Mouse (Mus musculus) heart, adult 2 months (tissue): ENCODE measurements at regions not wholly inside any gene's neighbourhood (a gene's known extent, or its start where the extent isn't known, plus 50 kb on each side); places are given as distances from the start of the nearest gene placed in this dataset.

Experiments
- DNase-seq, 2 experiments: peaks; one replicate each; pipeline ENCODE4 v3.0.0; 2021
- H3K27ac ChIP-seq: fragments of 200-600 bp; 2 replicates; pipeline ENCODE4 v1.8.1; 2022
- H3K27me3 ChIP-seq: fragments of 200-500 bp; 2 replicates; pipeline ENCODE4 v1.6.1; 2012; ENCODE audit warnings: mild to moderate bottlenecking, low read length, inconsistent platforms, mixed read lengths; ENCODE audit not compliant: control insufficient read depth, insufficient read depth
- H3K36me3 ChIP-seq: fragments of 200-500 bp; 2 replicates; pipeline ENCODE4 v1.6.1; 2012; ENCODE audit warnings: low read length, inconsistent platforms; ENCODE audit not compliant: control insufficient read depth, insufficient read depth
- H3K4me1 ChIP-seq: fragments of 200-500 bp; 2 replicates; pipeline ENCODE4 v1.6.1; 2011; ENCODE audit warnings: low read length; ENCODE audit not compliant: control insufficient read depth, insufficient read depth
- H3K4me3 ChIP-seq: fragments of 200-600 bp; 2 replicates; pipeline ENCODE4 v1.8.1; 2022
- H3K79me2 ChIP-seq: fragments of 200-500 bp; replicated peaks from 2 replicates; pipeline ENCODE4 v1.6.1; 2012; ENCODE audit warnings: mild to moderate bottlenecking, inconsistent platforms, low read length, moderate library complexity, mixed read lengths; ENCODE audit not compliant: control insufficient read depth, insufficient read depth
- H3K9ac ChIP-seq: fragments of 200-500 bp; 2 replicates; pipeline ENCODE4 v1.6.1; 2012; ENCODE audit warnings: low read depth, mild to moderate bottlenecking, control low read depth, inconsistent platforms, low read length, mixed read lengths
- CTCF ChIP-seq: fragments of 200-600 bp; IDR thresholded peaks from 2 replicates; pipeline ENCODE4 v1.8.1; 2022; ENCODE audit warnings: antibody characterized with exemption, mild to moderate bottlenecking, moderate library complexity
- EP300 ChIP-seq: fragments of 200-500 bp; IDR thresholded peaks from 2 replicates; pipeline ENCODE4 v1.6.1; 2011; ENCODE audit warnings: low read depth, low read length, control low read depth; ENCODE audit not compliant: insufficient read depth
- POLR2A ChIP-seq: fragments of 200-500 bp; IDR thresholded peaks from 2 replicates; pipeline ENCODE4 v1.6.1; 2011; ENCODE audit warnings: mild to moderate bottlenecking, low read depth, low read length, control low read depth; ENCODE audit not compliant: insufficient read depth
- whole genome bisulfite sequencing: fragments of 180-500 bp; shearing (Covaris S2); methylation state at CpG from one replicate; pipeline ENCODE4 v1.1.7; 2018; 5-methylcytosine and 5-hydroxymethylcytosine counted together
- intact Hi-C: fragments of 180-260 bp; cut with DNase I; formaldehyde crosslinking; loops from one replicate; pipeline ENCODE4 v1.15.1; 2025

DNA sequence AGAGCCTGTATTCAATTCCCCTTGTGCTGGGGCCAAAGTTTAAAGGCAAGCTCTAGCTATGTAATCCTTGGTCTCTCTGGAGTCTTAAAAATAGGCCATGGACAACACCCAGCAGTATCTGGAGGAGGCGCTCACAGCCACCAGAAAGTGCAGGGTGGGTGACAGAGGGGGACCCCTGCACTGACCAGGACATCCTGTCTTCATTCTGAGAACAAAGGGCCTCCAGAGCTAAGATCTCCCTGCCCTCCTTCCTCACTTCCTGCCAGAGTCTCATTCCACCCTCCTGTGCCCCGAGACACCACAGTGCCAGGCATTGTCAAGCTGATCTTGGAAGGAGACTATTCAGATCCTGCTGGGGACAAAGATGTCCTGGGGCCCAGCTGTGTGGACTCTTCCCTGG, 273.8 kb downstream of the Ajap1 start:
- Histone ChIP-seq H3K9ac (no peak overlapping the region), H3K4me3 (no peak overlapping the region), H3K4me1 (no peaks in the 10 kb centered on the region), H3K27me3 (no peaks in the 10 kb centered on the region), H3K36me3 (no peaks in the 10 kb centered on the region), H3K27ac (no peak overlapping the region), H3K79me2 (no peaks in the 10 kb centered on the region)
- 19% methylated on average over 2 of the region's 2 CpGs for WGBS
- TF ChIP-seq EP300 (no peak), CTCF (no peak), POLR2A (no peak)
- intact Hi-C loops = no loop called here
- no peak for DNase-seq

DNA sequence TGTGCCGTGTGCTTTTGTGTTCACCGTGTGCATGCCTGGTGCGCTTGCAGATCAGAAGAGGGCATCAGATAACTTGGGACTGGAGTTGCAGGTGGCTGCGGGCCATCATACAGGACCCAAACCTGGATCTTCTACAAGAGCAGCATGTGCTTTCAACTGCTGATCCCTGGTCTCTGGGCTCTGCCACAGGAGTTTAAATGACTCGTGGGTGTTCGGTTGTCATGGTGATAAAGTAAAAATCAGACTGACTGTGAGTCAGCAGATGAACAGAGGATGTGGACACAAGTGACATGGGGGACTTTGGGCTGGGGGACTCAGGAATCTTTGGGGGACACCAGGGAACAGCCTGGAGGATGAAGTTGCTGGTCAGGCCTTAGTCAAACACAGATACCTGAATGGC, 274.4 kb downstream of the Ajap1 start:
- no peak for DNase-seq
- no peak overlapping the region for H3K9ac ChIP-seq
- H3K36me3 ChIP-seq = no peaks in the 10 kb centered on the region
- no peak overlapping the region for H3K4me3 ChIP-seq
- intact Hi-C loops = no loop called here
- H3K79me2 ChIP-seq = no peaks in the 10 kb centered on the region
- no peaks in the 10 kb centered on the region for H3K27me3 ChIP-seq
- 75% methylated on average over 6 of the region's 6 CpGs for WGBS
- H3K27ac ChIP-seq = no peak overlapping the region
- no peaks in the 10 kb centered on the region for H3K4me1 ChIP-seq
- no peak for TF ChIP-seq POLR2A
- no peak for TF ChIP-seq EP300
- no peak for TF ChIP-seq CTCF

DNA sequence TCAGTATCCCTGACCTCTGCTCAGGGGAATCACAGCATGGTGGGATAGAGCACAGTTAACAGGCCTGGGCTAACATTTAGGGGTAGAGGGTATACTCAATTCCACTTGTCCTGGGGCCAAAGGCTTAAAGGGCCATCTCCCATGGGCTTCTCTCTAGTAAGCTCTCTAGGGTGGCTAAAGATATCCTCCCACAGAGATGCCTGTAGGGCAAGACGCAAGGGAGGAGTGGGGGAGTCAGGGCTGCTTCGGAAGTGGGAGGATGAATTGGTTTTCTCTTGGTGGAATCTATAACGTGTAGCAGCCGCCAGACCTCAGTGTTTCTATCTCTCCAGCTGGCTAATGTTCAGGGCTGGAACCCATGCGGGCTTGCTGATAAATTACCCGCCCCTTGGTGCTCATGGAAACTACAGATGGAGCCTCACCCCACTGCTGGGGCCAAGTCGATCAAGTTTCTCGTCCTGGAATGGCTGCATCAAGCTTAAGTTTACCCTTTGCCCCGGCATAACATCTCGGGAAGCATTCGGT, 275.0 kb downstream of the Ajap1 start:
- TF ChIP-seq POLR2A = no peak
- no peak for TF ChIP-seq CTCF
- no peaks in the 10 kb centered on the region for H3K27me3 ChIP-seq
- no peak overlapping the region for H3K9ac ChIP-seq
- no peak for DNase-seq
- H3K4me3 ChIP-seq = no peak overlapping the region
- no peaks in the 10 kb centered on the region for H3K4me1 ChIP-seq
- no peaks in the 10 kb centered on the region for H3K79me2 ChIP-seq
- intact Hi-C loops = no loop called here
- no peaks in the 10 kb centered on the region for H3K36me3 ChIP-seq
- no peak overlapping the region for H3K27ac ChIP-seq
- WGBS = 62% methylated on average over 11 of the region's 11 CpGs

DNA sequence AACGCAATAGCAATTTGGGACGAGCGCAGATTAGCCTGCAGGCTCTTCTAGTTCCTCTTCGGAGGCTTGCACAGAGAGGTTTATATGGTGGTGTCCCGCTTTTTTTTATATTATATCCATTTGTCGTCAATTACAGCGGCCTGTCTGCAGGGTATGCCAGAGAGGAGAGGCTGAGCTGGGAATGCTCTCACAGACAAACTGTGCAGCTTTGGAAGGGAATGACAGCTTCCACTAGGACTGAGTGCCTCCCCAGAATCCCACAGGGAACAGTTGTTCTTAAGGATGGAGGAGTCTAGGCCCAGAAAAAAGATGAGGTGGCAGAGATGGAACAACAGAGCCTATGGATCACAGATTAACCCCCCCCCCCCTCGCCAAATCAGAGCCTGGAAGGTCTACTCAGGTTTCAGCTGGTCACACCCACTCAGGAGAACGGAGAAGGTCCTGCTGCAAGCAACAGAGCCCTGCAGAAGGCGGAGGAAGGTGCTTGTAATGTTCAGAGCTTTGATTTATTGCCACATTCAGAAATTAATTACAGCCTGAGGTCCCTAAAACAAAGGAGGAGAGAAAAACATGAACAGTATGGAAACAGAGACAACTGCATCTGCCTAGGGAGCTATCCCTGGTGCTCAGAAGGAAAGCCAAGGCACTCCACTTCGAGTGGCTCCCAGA, 275.7 kb downstream of the Ajap1 start:
- intact Hi-C loops = no loop called here
- Histone ChIP-seq H3K4me3 (no peak overlapping the region), H3K79me2 (no peaks in the 10 kb centered on the region), H3K27ac (no peak overlapping the region), H3K9ac (no peak overlapping the region), H3K27me3 (no peaks in the 10 kb centered on the region), H3K36me3 (no peaks in the 10 kb centered on the region), H3K4me1 (no peaks in the 10 kb centered on the region)
- no peak for DNase-seq
- no peak for TF ChIP-seq EP300
- TF ChIP-seq POLR2A = no peak
- no peak for TF ChIP-seq CTCF
- WGBS = 62% methylated on average over 11 of the region's 11 CpGs

DNA sequence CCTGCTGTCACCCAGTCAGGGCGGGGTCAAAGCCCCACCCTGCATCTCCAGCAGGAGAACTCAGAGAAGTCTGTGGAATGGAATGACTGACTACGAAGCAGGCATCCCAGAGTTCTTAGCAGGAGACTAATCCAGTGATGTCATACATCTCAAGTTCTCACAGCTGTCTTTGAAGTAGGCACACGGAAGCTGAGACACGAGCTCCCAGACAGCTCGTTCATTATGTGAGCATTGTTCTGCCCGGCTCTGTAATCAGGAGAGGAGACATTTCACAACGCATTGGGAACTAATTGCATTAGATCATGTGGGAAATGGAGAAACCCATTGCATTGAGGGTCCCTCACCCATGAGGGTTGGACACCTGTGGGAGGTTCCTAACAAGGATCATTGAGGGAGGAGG, 277.8 kb downstream of the Ajap1 start:
- Histone ChIP-seq H3K4me1 (no peaks in the 10 kb centered on the region), H3K79me2 (no peaks in the 10 kb centered on the region), H3K9ac (no peak overlapping the region), H3K27ac (no peak overlapping the region), H3K36me3 (no peaks in the 10 kb centered on the region), H3K27me3 (no peaks in the 10 kb centered on the region), H3K4me3 (no peak overlapping the region)
- intact Hi-C loops = no loop called here
- 45% methylated on average over 7 of the region's 7 CpGs for WGBS
- no peak for DNase-seq
- no peak for TF ChIP-seq POLR2A
- no peak for TF ChIP-seq CTCF
- TF ChIP-seq EP300 = no peak

DNA sequence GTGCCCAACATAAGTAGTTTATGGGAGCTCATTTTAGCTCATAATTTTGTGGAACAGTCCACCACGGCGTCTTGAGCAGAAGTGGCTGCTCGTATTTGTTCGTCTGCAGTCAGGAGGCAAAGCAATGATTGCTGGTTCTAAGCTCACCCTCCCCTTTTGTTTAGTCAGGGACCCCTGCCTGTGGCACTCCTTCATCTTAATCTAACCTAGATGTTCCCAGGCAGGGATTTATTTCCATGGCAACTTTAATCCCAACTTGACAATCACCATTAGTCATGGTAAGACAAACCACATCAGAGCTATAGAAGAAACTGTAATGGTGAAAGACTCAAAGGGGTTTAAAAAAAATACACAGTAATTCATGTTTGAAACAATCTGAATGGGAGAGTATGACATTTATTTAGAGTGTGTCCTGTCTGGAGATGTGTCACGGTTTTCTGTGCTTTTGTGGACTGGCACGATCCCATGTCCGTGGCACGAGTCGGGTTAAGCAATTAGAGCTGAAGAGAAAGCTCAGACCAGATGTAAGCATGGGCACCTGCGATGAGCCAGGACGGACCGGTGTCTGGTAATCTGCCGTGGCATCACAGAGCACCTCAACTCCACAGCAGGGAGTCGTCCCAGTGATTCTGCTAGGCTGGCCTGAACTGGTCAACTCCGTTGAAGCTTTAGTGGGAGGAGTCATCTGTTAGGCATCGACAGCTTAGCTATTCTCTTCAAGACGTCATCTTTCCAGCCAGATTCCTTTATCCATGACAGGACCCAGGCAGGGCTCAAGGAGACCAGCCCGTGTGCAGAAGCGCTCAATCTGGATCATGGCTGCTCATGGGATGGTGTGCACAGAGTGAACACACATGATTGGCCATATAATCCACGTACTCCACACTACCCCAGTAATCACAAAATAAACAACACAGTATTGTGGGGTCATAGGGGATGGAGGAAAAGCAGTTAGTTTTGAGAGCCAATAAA, 281.5 kb downstream of the Ajap1 start:
- intact Hi-C loops = no loop called here
- no peak for TF ChIP-seq EP300
- TF ChIP-seq CTCF = no peak
- no peak for TF ChIP-seq POLR2A

More for the DNA sequence above, 281.5 kb downstream of the Ajap1 start:
- 78% methylated on average over 20 of the region's 20 CpGs for WGBS
- Histone ChIP-seq H3K36me3 (no peaks in the 10 kb centered on the region), H3K9ac (no peak overlapping the region), H3K27ac (no peak overlapping the region), H3K79me2 (no peaks in the 10 kb centered on the region), H3K4me1 (no peaks in the 10 kb centered on the region), H3K4me3 (no peak overlapping the region), H3K27me3 (no peaks in the 10 kb centered on the region)
- DNase-seq = no peak
